Mouse (Mus musculus) embryonic facial prominence, embryonic 11.5 days (tissue): Measurements from ENCODE around the gene Rasgrp2. TPM values are rescaled to one million over a fixed set of nuclear protein-coding genes. Genes with fewer than 3 reads are reported as not detected.

ENCODE experiments used
- ATAC-seq: fragments of 200-750 bp; cut with Nextera tagmentation; replicated peaks from 2 replicates; pipeline ENCODE4 v1.8.0; 2017; ENCODE audit warnings: low read depth; ENCODE audit not compliant: insufficient number of reproducible peaks, low FRiP score, low TSS enrichment
- DNase-seq: peaks from one replicate; pipeline ENCODE4 v3.0.0-alpha.2; 2015; ENCODE audit warnings: low spot score
- H3K27ac ChIP-seq: fragments of 300-500 bp; sonication (generic); replicated peaks from 2 replicates; pipeline ENCODE4 v1.5.1; 2014; ENCODE audit warnings: mild to moderate bottlenecking, low read depth, low read length, control low read depth
- H3K27me3 ChIP-seq: fragments of 300-500 bp; sonication (generic); 2 replicates; pipeline ENCODE4 v1.6.1; 2014; ENCODE audit warnings: mild to moderate bottlenecking, low read length, moderate library complexity, mixed read lengths; ENCODE audit not compliant: control insufficient read depth, insufficient read depth
- H3K36me3 ChIP-seq: fragments of 300-500 bp; sonication (generic); replicated peaks from 2 replicates; pipeline ENCODE4 v1.6.1; 2014; ENCODE audit warnings: low read depth, mild to moderate bottlenecking, low read length, moderate library complexity, mixed read lengths; ENCODE audit not compliant: control insufficient read depth, insufficient read depth
- H3K4me1 ChIP-seq: fragments of 300-500 bp; sonication (generic); 2 replicates; pipeline ENCODE4 v1.6.1; 2014; ENCODE audit warnings: low read length, mixed read lengths; ENCODE audit not compliant: control insufficient read depth, insufficient read depth
- H3K4me2 ChIP-seq: fragments of 300-500 bp; sonication (generic); 2 replicates; pipeline ENCODE4 v1.6.1; 2014; ENCODE audit warnings: low read depth, mild to moderate bottlenecking, control low read depth, low read length, moderate library complexity
- H3K4me3 ChIP-seq: fragments of 300-500 bp; sonication (generic); 2 replicates; pipeline ENCODE4 v1.5.1; 2014; ENCODE audit warnings: low read depth, low read length, control low read depth
- H3K9ac ChIP-seq: fragments of 300-500 bp; sonication (generic); replicated peaks from 2 replicates; pipeline ENCODE4 v1.6.1; 2014; ENCODE audit warnings: mild to moderate bottlenecking, control low read depth, low read length
- H3K9me3 ChIP-seq: fragments of 300-500 bp; sonication (generic); replicated peaks from 2 replicates; pipeline ENCODE4 v1.6.1; 2016; ENCODE audit warnings: mild to moderate bottlenecking, low read length, inconsistent platforms, mixed read lengths; ENCODE audit not compliant: control insufficient read depth
- WGBS: fragments of 180-500 bp; shearing (Covaris S2); extraction: QIAGEN DNeasy Blood & Tissue Kit; methylation state at CpG from one replicate; pipeline ENCODE4 v1.1.7; 2014; 5-methylcytosine and 5-hydroxymethylcytosine counted together
- polyA plus RNA-seq: library from polyadenylated mRNA; unstranded; fragments of >200 nt; fragmentation: Nextera tagmentation; extraction: Ambion mirVana; gene quantifications from 2 replicates; pipeline ENCODE4 v1.2.1, GENCODE M21; 2014

Gene Rasgrp2
- polyA plus RNA-seq, result 15.6 and 17.2 TPM in 2 replicates

- H3K4me2 ChIP-seq, result peak within 1 kb of the TSS; percentile 100
- peak within 1 kb of the TSS; percentile 62 for H3K4me3 ChIP-seq
- WGBS, result under 1% methylated on average over 69 of the region's 87 CpGs
- H3K9me3 ChIP-seq, result no peaks in the 10 kb centered on the region
- H3K9ac ChIP-seq, result peak within 1 kb of the TSS; percentile 70
- peak; percentile 49 for DNase-seq
- peaks cover 7% of the 10 kb centered on the region; the same call in 1 of the 2 replicates for H3K4me1 ChIP-seq
- H3K36me3 ChIP-seq, result no peaks in the 10 kb centered on the region
- no peak for ATAC-seq
- H3K27me3 ChIP-seq, result peaks cover 29% of the 10 kb centered on the region
- no peak within 1 kb of the TSS for H3K27ac ChIP-seq
Observed at GRCm38 (mm10) chr19:6399285-6400095, at the start of gene Rasgrp2. Rasgrp2 (plus strand) TSS chr19:6399340.

- Histone ChIP-seq H3K36me3 (peaks cover under 1% of the 10 kb centered on the region), H3K4me1 (peaks cover 2% of the 10 kb centered on the region; the same call in 1 of the 2 replicates), H3K27ac (no peak overlapping the region), H3K9ac (no peak overlapping the region), H3K4me2 (no peak overlapping the region), H3K9me3 (no peaks in the 10 kb centered on the region), H3K4me3 (no peak overlapping the region), H3K27me3 (no peaks in the 10 kb centered on the region)
- ATAC-seq (no peak), DNase-seq (no peak)
- WGBS, result 62% methylated on average over 14 of the region's 14 CpGs
Observed at GRCm38 (mm10) chr19:6351431-6352106, 47.6 kb upstream of the Rasgrp2 start.

- 79% methylated on average over 2 of the region's 2 CpGs for WGBS
- no peaks in the 10 kb centered on the region for H3K9me3 ChIP-seq
- no peak overlapping the region for H3K9ac ChIP-seq
- no peaks in the 10 kb centered on the region; the same call in 1 of the 2 replicates for H3K36me3 ChIP-seq
- no peak for DNase-seq
- H3K4me2 ChIP-seq, result no peak overlapping the region
- no peaks in the 10 kb centered on the region for H3K27me3 ChIP-seq
- H3K4me3 ChIP-seq, result no peak overlapping the region
- no peak overlapping the region for H3K27ac ChIP-seq
- no peak for ATAC-seq
- peaks cover 2% of the 10 kb centered on the region; the same call in 1 of the 2 replicates for H3K4me1 ChIP-seq
Observed at GRCm38 (mm10) chr19:6352107-6352505, 47.0 kb upstream of the Rasgrp2 start.

- H3K9ac ChIP-seq, result no peak overlapping the region
- no peak overlapping the region for H3K27ac ChIP-seq
- no peak overlapping the region for H3K4me3 ChIP-seq
- peaks cover 2% of the 10 kb centered on the region; the same call in 1 of the 2 replicates for H3K4me1 ChIP-seq
- no peak overlapping the region for H3K4me2 ChIP-seq
- H3K36me3 ChIP-seq, result no peaks in the 10 kb centered on the region; the same call in 1 of the 2 replicates
- no peaks in the 10 kb centered on the region for H3K9me3 ChIP-seq
- ATAC-seq (no peak), DNase-seq (no peak)
- no peaks in the 10 kb centered on the region for H3K27me3 ChIP-seq
- 80% methylated on average over 7 of the region's 7 CpGs for WGBS
Observed at GRCm38 (mm10) chr19:6354030-6354429, 45.1 kb upstream of the Rasgrp2 start.

DNA sequence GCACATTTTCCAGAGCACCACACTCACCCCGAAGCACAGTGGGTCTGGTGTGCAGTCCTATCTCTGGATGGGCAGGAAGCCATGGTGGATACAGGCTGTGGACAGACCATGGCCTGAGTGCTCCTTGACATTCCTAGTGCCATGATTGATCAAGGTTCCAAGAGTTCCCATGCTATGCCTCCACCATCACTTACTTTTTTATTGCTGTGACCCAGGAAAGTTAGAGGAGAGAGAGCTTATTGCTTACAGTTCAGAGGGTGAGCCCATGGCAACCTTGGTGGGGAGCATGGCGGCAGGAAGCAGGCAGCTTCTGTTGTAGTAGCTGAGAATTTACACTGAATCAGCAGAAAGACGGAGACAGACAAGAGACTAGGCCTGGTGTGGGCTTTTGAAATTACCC, 37.8 kb upstream of the Rasgrp2 start:
- no peak overlapping the region for H3K27ac ChIP-seq
- no peaks in the 10 kb centered on the region for H3K36me3 ChIP-seq
- no peaks in the 10 kb centered on the region for H3K27me3 ChIP-seq
- no peak for DNase-seq
- no peak overlapping the region for H3K9ac ChIP-seq
- 91% methylated on average over 3 of the region's 3 CpGs for WGBS
- no peak overlapping the region for H3K4me2 ChIP-seq
- H3K4me3 ChIP-seq, result no peak overlapping the region
- no peak for ATAC-seq
- H3K9me3 ChIP-seq, result no peaks in the 10 kb centered on the region
- no peaks in the 10 kb centered on the region for H3K4me1 ChIP-seq

DNA sequence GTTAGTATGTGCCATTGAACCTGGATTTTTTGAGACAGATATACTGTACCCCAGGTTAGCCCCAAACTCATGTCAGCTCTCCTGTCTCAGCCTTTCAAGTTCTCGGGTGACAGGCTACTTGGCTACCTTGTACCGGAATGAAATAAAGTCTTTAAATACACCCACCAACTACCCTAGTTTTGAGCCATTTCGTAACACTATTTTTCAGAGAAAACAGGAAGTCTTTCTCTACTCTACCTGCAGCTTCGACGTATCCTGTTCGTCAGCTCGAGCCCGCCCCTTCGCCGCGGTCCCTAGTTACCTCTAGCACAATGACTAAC, 36.1 kb upstream of the Rasgrp2 start:
- no peak for DNase-seq
- Histone ChIP-seq H3K4me2 (peak overlapping the region; percentile 8; the same call in 1 of the 2 replicates), H3K4me1 (no peaks in the 10 kb centered on the region), H3K27ac (no peak overlapping the region), H3K4me3 (peak overlapping the region; percentile 98), H3K9me3 (no peaks in the 10 kb centered on the region), H3K36me3 (peaks cover 9% of the 10 kb centered on the region), H3K9ac (no peak overlapping the region), H3K27me3 (no peaks in the 10 kb centered on the region)
- 1% methylated on average over 11 of the region's 11 CpGs for whole genome bisulfite sequencing
- ATAC-seq, result no peak; the same call in 1 of the 2 replicates

- 1% methylated on average over 85 of the region's 85 CpGs for WGBS
- peak; percentile 99 for ATAC-seq
- Histone ChIP-seq H3K4me1 (no peaks in the 10 kb centered on the region), H3K4me3 (peak within 1 kb of the TSS; percentile 98), H3K27me3 (no peaks in the 10 kb centered on the region), H3K9ac (peak within 1 kb of the TSS; percentile 96), H3K9me3 (no peaks in the 10 kb centered on the region), H3K27ac (peak within 1 kb of the TSS; percentile 98), H3K4me2 (peak within 1 kb of the TSS; percentile 55), H3K36me3 (peaks cover 9% of the 10 kb centered on the region)
- DNase-seq, result peak; percentile 100
Observed at GRCm38 (mm10) chr19:6363411-6364240, 35.5 kb upstream of the Rasgrp2 start, which contains the start of gene Sf1. Sf1 (plus strand) TSS chr19:6363690.
